Mouse (Mus musculus) E14TG2a.4 (cell line): ENCODE results near the gene Zhx3.

Experiments
- CTCF ChIP-seq: conservative IDR thresholded peaks from 2 replicates; pipeline ENCODE4 v1.5.1; 2014; ENCODE audit warnings: low read length
- NANOG ChIP-seq: IDR thresholded peaks from 2 replicates; pipeline ENCODE4 v1.6.1; 2014; ENCODE audit warnings: borderline replicate concordance, low read length, mixed read lengths
- POU5F1 ChIP-seq: IDR thresholded peaks from 2 replicates; pipeline ENCODE4 v1.6.1; 2014; ENCODE audit warnings: low read length, borderline replicate concordance

GRCm38 (mm10) chr2:160882436-160882835 lies 9.6 kb upstream of the Zhx3 start:
- no peak for TF ChIP-seq CTCF
- no peak for TF ChIP-seq NANOG
- no peak for TF ChIP-seq POU5F1
